Mouse (Mus musculus): ENCODE results near the gene Phactr1.

- TF ChIP-seq EP300 (IDR thresholded peaks at IDR 0.05; ENCODE audit: low read depth) (no peak), CTCF (IDR thresholded peaks at IDR 0.05; ENCODE audit: low read depth) (no peak)
Observed at GRCm38 (mm10) chr13:42940271-42940670, 259.8 kb downstream of the Phactr1 start.
